Mouse (Mus musculus): ENCODE data around the gene Baiap2l1. TPM values are rescaled to one million over a fixed set of nuclear protein-coding genes. Genes with fewer than 3 reads are reported as not detected.

Gene Baiap2l1
- polyA plus RNA-seq, 1 experiment from 2014 or later = 6.9 TPM

DNA sequence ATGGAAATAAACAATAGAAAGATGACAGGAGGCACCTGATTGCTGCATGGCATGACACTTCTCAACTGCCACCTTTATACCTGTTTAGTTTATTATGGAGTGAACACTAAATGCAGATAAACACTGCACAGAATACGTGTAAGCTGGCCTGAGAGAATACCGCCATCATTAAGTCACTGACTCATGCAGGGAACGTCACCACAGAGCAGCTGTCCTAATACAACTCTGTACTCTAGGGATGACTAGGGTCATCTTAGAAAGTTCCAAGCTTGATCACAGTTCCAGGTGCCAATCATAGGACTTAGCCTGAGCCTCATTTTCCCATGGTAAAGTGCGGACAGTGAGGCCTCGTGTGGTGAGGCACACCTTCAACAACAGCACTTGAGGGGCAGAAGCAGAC, 73.3 kb downstream of the Baiap2l1 start:
- 67% methylated on average over 5 of the region's 5 CpGs for WGBS (ENCODE audit: insufficient replicate concordance)
- no peak overlapping the region for H3K4me3 ChIP-seq (replicated peaks)
- ATAC-seq (ENCODE audit: insufficient read depth) = no peak
- H3K4me2 ChIP-seq = no peak overlapping the region
- no peak overlapping the region for H3K9ac ChIP-seq
- H3K27me3 ChIP-seq = no peaks in the 10 kb centered on the region
- no peak overlapping the region for H3K27ac ChIP-seq (replicated peaks)
- H3K4me1 ChIP-seq (replicated peaks) = no peaks in the 10 kb centered on the region
- no peaks in the 10 kb centered on the region for H3K9me3 ChIP-seq (replicated peaks)
- H3K36me3 ChIP-seq (replicated peaks) = peaks cover 3% of the 10 kb centered on the region; the same call in 1 of the 2 replicates

DNA sequence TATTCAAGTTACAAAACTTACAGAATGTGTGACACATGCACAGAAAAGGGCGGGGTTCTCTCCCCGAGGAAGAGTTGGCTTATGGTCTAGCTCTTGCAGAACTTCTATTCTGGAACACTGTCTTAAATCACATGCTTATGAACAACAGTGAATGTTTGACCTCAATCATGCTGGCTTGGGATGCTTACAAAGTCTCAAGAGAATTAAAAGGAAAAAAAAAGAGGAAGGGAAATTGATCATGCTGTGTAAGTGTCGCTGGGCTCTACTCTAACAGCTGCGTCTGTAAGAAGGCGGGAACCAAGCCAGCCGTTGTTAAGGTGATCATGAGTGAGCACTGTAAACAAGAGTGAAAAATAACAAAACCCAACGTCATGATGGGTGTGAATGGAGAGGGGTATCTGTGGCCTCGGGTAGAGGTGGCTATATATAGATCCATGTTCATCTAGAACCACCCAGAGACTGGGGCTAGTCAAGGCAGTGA, 74.3 kb downstream of the Baiap2l1 start:
- no peak overlapping the region for H3K4me3 ChIP-seq (replicated peaks)
- H3K36me3 ChIP-seq (replicated peaks) = peaks cover 3% of the 10 kb centered on the region; the same call in 1 of the 2 replicates
- ATAC-seq (ENCODE audit: insufficient read depth) = no peak
- H3K9ac ChIP-seq = no peak overlapping the region
- no peak overlapping the region for H3K27ac ChIP-seq (replicated peaks)
- 42% methylated on average over 8 of the region's 8 CpGs for WGBS (ENCODE audit: insufficient replicate concordance)
- H3K9me3 ChIP-seq (replicated peaks) = no peaks in the 10 kb centered on the region
- no peak overlapping the region for H3K4me2 ChIP-seq
- H3K4me1 ChIP-seq (replicated peaks) = no peaks in the 10 kb centered on the region
- no peaks in the 10 kb centered on the region for H3K27me3 ChIP-seq

GRCm38 (mm10) chr5:144282470-144283260, 75.2 kb downstream of the Baiap2l1 start:
- Histone ChIP-seq H3K27me3 (no peaks in the 10 kb centered on the region), H3K4me2 (no peak overlapping the region), H3K4me1 (replicated peaks) (no peaks in the 10 kb centered on the region), H3K27ac (replicated peaks) (no peak overlapping the region), H3K9me3 (replicated peaks) (no peaks in the 10 kb centered on the region), H3K36me3 (replicated peaks) (peaks cover 3% of the 10 kb centered on the region; the same call in 1 of the 2 replicates), H3K4me3 (replicated peaks) (no peak overlapping the region), H3K9ac (no peak overlapping the region)
- ATAC-seq (ENCODE audit: insufficient read depth) = no peak
- WGBS (ENCODE audit: insufficient replicate concordance) = 71% methylated on average over 11 of the region's 11 CpGs

- H3K9ac ChIP-seq = no peak overlapping the region
- peaks cover 3% of the 10 kb centered on the region; the same call in 1 of the 2 replicates for H3K36me3 ChIP-seq (replicated peaks)
- H3K4me2 ChIP-seq = no peak overlapping the region
- no peaks in the 10 kb centered on the region for H3K9me3 ChIP-seq (replicated peaks)
- no peaks in the 10 kb centered on the region for H3K27me3 ChIP-seq
- 79% methylated on average over 13 of the region's 13 CpGs for WGBS (ENCODE audit: insufficient replicate concordance)
- H3K27ac ChIP-seq (replicated peaks) = no peak overlapping the region
- H3K4me3 ChIP-seq (replicated peaks) = no peak overlapping the region
- no peak for ATAC-seq (ENCODE audit: insufficient read depth)
- 0 out of 2 replicates have a peak, but pooled peaks cover 6% of the 10 kb centered on the region for H3K4me1 ChIP-seq (replicated peaks)
Measured at GRCm38 (mm10) chr5:144279926-144280325, 78.0 kb downstream of the Baiap2l1 start.

DNA sequence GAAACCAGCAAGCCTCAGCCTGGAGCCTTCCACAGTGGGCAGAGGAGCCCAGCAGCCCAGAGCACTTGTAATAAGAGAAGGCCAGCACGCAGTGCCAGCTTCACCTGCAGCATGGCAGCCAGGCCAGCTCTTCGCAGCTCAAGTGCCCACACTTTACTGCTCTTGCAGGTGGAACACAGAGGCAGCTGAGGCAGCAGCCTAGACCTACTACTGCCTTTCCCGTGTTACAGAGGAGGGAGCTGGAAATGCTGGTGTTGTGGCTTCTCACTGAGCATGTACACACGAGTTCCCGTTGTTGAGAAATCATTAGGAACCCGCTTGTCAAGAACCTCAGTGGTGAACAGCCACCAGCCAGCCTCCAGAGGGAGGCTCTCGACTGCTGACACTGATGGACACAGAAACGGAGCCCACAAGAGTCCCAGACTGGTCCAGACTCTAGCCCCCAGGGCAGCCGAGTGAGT, 78.8 kb downstream of the Baiap2l1 start:
- no peak overlapping the region for H3K4me3 ChIP-seq (replicated peaks)
- WGBS (ENCODE audit: insufficient replicate concordance) = 52% methylated on average over 9 of the region's 9 CpGs

DNA sequence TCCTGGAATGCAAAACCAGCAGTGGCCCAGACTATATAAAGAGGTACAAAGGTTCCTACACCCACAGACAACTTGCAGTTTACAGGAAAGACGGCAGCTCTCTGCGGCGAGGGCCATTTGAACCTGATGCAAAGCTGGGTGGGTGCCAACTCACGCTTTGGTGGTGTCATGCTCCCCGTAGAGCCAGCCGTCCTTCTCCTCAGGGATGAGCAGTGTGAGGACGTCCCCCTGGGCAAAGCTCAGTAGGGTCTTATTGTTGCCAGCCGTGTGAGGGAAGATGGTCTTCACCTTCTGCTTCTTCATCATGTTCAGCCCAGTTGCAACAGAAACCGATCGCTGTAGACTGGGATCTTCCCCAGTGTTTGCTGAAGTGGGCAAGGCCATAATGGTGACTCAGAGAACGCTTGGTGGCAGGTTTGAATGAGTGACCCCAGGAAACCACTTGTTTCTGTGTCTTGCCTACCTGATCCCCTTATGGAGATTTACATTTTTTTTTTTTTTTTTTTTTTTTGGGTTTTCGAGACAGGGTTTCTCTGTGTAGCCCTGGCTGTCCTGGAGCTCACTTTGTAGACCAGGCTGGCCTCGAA, 79.4 kb downstream of the Baiap2l1 start:
- no peak overlapping the region for H3K9ac ChIP-seq
- H3K36me3 ChIP-seq (replicated peaks) = no peaks in the 10 kb centered on the region
- 0 out of 2 replicates have a peak, but pooled peaks cover 6% of the 10 kb centered on the region for H3K4me1 ChIP-seq (replicated peaks)
- H3K27ac ChIP-seq (replicated peaks) = no peak overlapping the region
- H3K9me3 ChIP-seq (replicated peaks) = no peaks in the 10 kb centered on the region
- H3K4me2 ChIP-seq = no peak overlapping the region
- no peak overlapping the region for H3K4me3 ChIP-seq (replicated peaks)
- H3K27me3 ChIP-seq = no peaks in the 10 kb centered on the region
- ATAC-seq (ENCODE audit: insufficient read depth) = no peak
- WGBS (ENCODE audit: insufficient replicate concordance) = 74% methylated on average over 12 of the region's 13 CpGs

More for the DNA sequence above, 78.8 kb downstream of the Baiap2l1 start:
- Histone ChIP-seq H3K36me3 (replicated peaks) (no peaks in the 10 kb centered on the region), H3K9me3 (replicated peaks) (no peaks in the 10 kb centered on the region), H3K4me2 (no peak overlapping the region), H3K27ac (replicated peaks) (no peak overlapping the region), H3K27me3 (no peaks in the 10 kb centered on the region), H3K9ac (no peak overlapping the region), H3K4me1 (replicated peaks) (0 out of 2 replicates have a peak, but pooled peaks cover 6% of the 10 kb centered on the region)
- no peak for ATAC-seq (ENCODE audit: insufficient read depth)

GRCm38 (mm10) chr5:144276898-144277630, 80.8 kb downstream of the Baiap2l1 start:
- Histone ChIP-seq H3K36me3 (replicated peaks) (no peaks in the 10 kb centered on the region), H3K4me2 (no peak overlapping the region), H3K27ac (replicated peaks) (no peak overlapping the region), H3K4me1 (replicated peaks) (0 out of 2 replicates have a peak, but pooled peaks cover 6% of the 10 kb centered on the region), H3K9me3 (replicated peaks) (no peaks in the 10 kb centered on the region), H3K27me3 (no peaks in the 10 kb centered on the region), H3K4me3 (replicated peaks) (no peak overlapping the region), H3K9ac (no peak overlapping the region)
- WGBS (ENCODE audit: insufficient replicate concordance) = 28% methylated on average over 17 of the region's 17 CpGs
- ATAC-seq (ENCODE audit: insufficient read depth) = no peak

DNA sequence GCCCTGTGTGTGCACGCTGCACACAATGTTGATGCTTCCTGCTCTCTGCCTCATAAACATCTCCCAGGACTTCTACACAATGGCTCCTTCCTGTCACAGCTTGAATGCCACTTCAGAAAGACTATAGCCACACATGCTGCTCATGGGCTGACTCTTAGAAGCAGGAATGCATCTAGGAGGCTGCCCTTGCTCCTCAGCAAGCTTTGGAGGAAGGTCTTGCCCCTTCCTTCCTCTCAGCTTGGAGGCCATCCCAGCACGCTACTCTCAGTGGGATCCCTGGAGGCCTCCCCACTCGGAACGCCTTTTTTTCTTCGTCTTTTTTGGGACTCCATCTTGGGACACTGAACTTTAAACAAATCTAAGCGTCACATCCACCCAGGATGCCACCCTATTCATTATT, 83.0 kb downstream of the Baiap2l1 start:
- no peak overlapping the region for H3K9ac ChIP-seq
- H3K4me2 ChIP-seq = no peak overlapping the region
- no peaks in the 10 kb centered on the region for H3K27me3 ChIP-seq
- H3K9me3 ChIP-seq (replicated peaks) = no peaks in the 10 kb centered on the region
- no peak for ATAC-seq (ENCODE audit: insufficient read depth)
- H3K36me3 ChIP-seq (replicated peaks) = no peaks in the 10 kb centered on the region
- H3K4me3 ChIP-seq (replicated peaks) = no peak overlapping the region
- H3K4me1 ChIP-seq (replicated peaks) = peaks cover 20% of the 10 kb centered on the region
- H3K27ac ChIP-seq (replicated peaks) = no peak overlapping the region
- WGBS (ENCODE audit: insufficient replicate concordance) = 64% methylated on average over 6 of the region's 6 CpGs

DNA sequence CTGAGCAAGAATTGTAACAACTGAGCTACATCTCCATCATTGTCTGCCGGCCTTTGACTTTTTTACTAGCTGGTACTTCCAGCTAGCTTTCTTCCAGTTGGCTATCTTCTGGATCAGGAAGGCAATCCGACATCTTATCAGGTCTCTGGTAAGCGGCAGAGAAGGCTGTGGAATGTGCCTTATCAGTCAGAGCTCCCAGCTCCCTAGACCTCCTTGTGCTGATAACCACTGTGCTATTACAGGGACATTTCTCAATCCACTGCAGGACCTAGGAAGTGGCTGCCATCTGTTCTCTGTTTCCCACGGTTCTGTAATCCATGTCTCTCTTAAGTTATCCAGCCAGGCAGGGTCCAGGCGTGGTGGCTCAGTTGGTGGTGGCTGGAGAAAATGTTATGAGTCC, 86.1 kb downstream of the Baiap2l1 start:
- Histone ChIP-seq H3K4me1 (replicated peaks) (peaks cover 15% of the 10 kb centered on the region), H3K9me3 (replicated peaks) (no peaks in the 10 kb centered on the region), H3K27me3 (no peaks in the 10 kb centered on the region), H3K4me2 (no peak overlapping the region), H3K4me3 (replicated peaks) (no peak overlapping the region), H3K27ac (replicated peaks) (no peak overlapping the region), H3K9ac (no peak overlapping the region), H3K36me3 (replicated peaks) (peaks cover 4% of the 10 kb centered on the region; the same call in 1 of the 2 replicates)
- no peak for ATAC-seq (ENCODE audit: insufficient read depth)
- 21% methylated on average over 5 of the region's 5 CpGs for WGBS (ENCODE audit: insufficient replicate concordance)

DNA sequence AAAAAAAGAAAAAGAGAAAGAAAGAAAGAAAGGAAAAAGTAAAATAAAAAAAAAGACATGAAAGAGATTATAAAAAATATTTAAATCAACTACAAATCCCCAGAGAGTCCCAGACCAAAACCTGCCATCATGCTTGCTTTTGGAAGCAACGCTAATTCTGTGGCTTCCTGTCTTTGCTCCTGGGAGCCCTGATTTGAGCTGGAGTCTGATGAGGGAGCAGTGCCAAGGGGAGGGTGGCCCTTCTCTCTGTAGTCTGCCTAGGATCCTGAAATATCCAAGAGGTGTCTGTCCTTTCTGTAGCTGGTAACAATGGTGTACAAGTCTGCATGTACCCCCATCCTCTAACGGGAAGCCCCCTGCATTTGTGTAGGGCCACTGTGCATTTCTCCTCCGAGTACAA, 86.8 kb downstream of the Baiap2l1 start:
- H3K9ac ChIP-seq = no peak overlapping the region
- no peak for ATAC-seq (ENCODE audit: insufficient read depth)
- 45% methylated on average over 3 of the region's 3 CpGs for WGBS (ENCODE audit: insufficient replicate concordance)
- peaks cover 9% of the 10 kb centered on the region; the same call in 1 of the 2 replicates for H3K36me3 ChIP-seq (replicated peaks)
- H3K27ac ChIP-seq (replicated peaks) = no peak overlapping the region
- H3K4me3 ChIP-seq (replicated peaks) = no peak overlapping the region
- no peaks in the 10 kb centered on the region for H3K9me3 ChIP-seq (replicated peaks)
- H3K4me2 ChIP-seq = no peak overlapping the region
- H3K27me3 ChIP-seq = no peaks in the 10 kb centered on the region
- peaks cover 14% of the 10 kb centered on the region for H3K4me1 ChIP-seq (replicated peaks)

- Histone ChIP-seq H3K36me3 (replicated peaks) (peaks cover 13% of the 10 kb centered on the region; the same call in 1 of the 2 replicates), H3K4me2 (no peak overlapping the region), H3K4me3 (replicated peaks) (no peak overlapping the region), H3K4me1 (replicated peaks) (peaks cover 14% of the 10 kb centered on the region), H3K9ac (no peak overlapping the region), H3K27ac (replicated peaks) (no peak overlapping the region), H3K9me3 (replicated peaks) (no peaks in the 10 kb centered on the region), H3K27me3 (no peaks in the 10 kb centered on the region)
- ATAC-seq (ENCODE audit: insufficient read depth) = no peak
- 47% methylated on average over 8 of the region's 8 CpGs for WGBS (ENCODE audit: insufficient replicate concordance)
Measured at GRCm38 (mm10) chr5:144270420-144270819, 87.5 kb downstream of the Baiap2l1 start.
